In genomic region chr17:26380280-26380985, GRCm38 (mm10) we compare ENCODE assay signal across 10 mouse cellular contexts. TPM values are rescaled to one million over a fixed set of nuclear protein-coding genes. Genes with fewer than 3 reads are reported as not detected.
A peak's percentile ranks its signal among the peaks of the same experiment; 100 is the strongest.
DNase-seq lines count a peak whose midpoint lies in the region; ATAC-seq and TF ChIP-seq lines count a peak whose summit lies in the region.
"Had no signal": no experiment of that assay in that cellular context is flagged by ENCODE, and none has a peak within 500 bp of the region (broad histone marks: within the 10 kb centered on the region; RNA-seq: fewer than 3 reads in every experiment).

No protein-coding gene starts in this region.

- no peak overlapping the region for H3K9ac ChIP-seq in forebrain, embryonic 11.5 days (ENCODE audit: low read length)
- H3K9ac ChIP-seq in lung, embryonic 14.5 days = no peak overlapping the region
- peak overlapping the region; percentile 51 for H3K9ac ChIP-seq in hindbrain, embryonic 16.5 days (ENCODE audit: low read depth, low read length)
- H3K9ac ChIP-seq in neural tube, embryonic 15.5 days (replicated peaks) = no peak overlapping the region
- H3K9ac ChIP-seq: liver, postnatal 0 days; neural tube, embryonic 12.5 days had no signal

- ATAC-seq in forebrain, embryonic 11.5 days (replicated peaks; ENCODE audit: low FRiP score) = no peak
- ATAC-seq in lung, embryonic 14.5 days (ENCODE audit: insufficient read depth) = peak; percentile 51
- peak; percentile 16; the same call in 1 of the 2 replicates for ATAC-seq in hindbrain, embryonic 16.5 days
- ATAC-seq in neural tube, embryonic 15.5 days (ENCODE audit: low FRiP score) = peak; percentile 26
- ATAC-seq: liver, postnatal 0 days had no signal

- DNase-seq in forebrain, embryonic 10.5 days (ENCODE audit: extremely low spot score, low spot score) = no peak
- no peak for DNase-seq in forebrain, embryonic 11.5 days (ENCODE audit: low spot score)
- DNase-seq in lung, embryonic 14.5 days = no peak
- DNase-seq in lung, adult 18-20 months = no peak
- DNase-seq in gastrocnemius, postnatal 36 days = no peak
- DNase-seq in kidney, postnatal 14 days = no peak
- DNase-seq: liver, postnatal 0 days had no signal

- no peak overlapping the region for H3K4me2 ChIP-seq in forebrain, embryonic 11.5 days (ENCODE audit: low read depth, low read length, severe bottlenecking)
- H3K4me2 ChIP-seq in lung, embryonic 14.5 days = peak overlapping the region; percentile 50
- H3K4me2 ChIP-seq in hindbrain, embryonic 16.5 days (ENCODE audit: low read length) = peak overlapping the region; percentile 44
- peak overlapping the region; percentile 31 for H3K4me2 ChIP-seq in neural tube, embryonic 15.5 days
- H3K4me2 ChIP-seq: neural tube, embryonic 12.5 days had no signal

- peak overlapping the region; percentile 67 for H3K27ac ChIP-seq in forebrain, embryonic 10.5 days
- H3K27ac ChIP-seq in forebrain, embryonic 11.5 days (ENCODE audit: low read depth, low read length) = no peak overlapping the region
- peak overlapping the region; percentile 70 for H3K27ac ChIP-seq in lung, embryonic 14.5 days (ENCODE audit: low read depth)
- peak overlapping the region; percentile 78 for H3K27ac ChIP-seq in hindbrain, embryonic 16.5 days (ENCODE audit: low read depth, low read length)
- no peak overlapping the region for H3K27ac ChIP-seq in neural tube, embryonic 15.5 days (replicated peaks)
- H3K27ac ChIP-seq: neural tube, embryonic 12.5 days had no signal

- no peaks in the 10 kb centered on the region for H3K27me3 ChIP-seq in forebrain, embryonic 10.5 days (ENCODE audit: poor library complexity, severe bottlenecking)
- H3K27me3 ChIP-seq in forebrain, embryonic 11.5 days (ENCODE audit: control insufficient read depth, insufficient read depth, low read length) = no peaks in the 10 kb centered on the region
- no peaks in the 10 kb centered on the region for H3K27me3 ChIP-seq in lung, embryonic 14.5 days (ENCODE audit: insufficient read depth, low read length)
- H3K27me3 ChIP-seq in hindbrain, embryonic 16.5 days (replicated peaks; ENCODE audit: control insufficient read depth, insufficient read depth, low read length) = no peaks in the 10 kb centered on the region
- H3K27me3 ChIP-seq in neural tube, embryonic 15.5 days (replicated peaks) = no peaks in the 10 kb centered on the region
- H3K27me3 ChIP-seq: neural tube, embryonic 12.5 days had no signal

- no peak for TF ChIP-seq CTCF in lung, embryonic 14.5 days (IDR thresholded peaks at IDR 0.05; ENCODE audit: low read depth)

- no peaks in the 10 kb centered on the region for H3K36me3 ChIP-seq in forebrain, embryonic 10.5 days (replicated peaks)
- H3K36me3 ChIP-seq in forebrain, embryonic 11.5 days (ENCODE audit: control insufficient read depth, insufficient read depth, low read length) = no peaks in the 10 kb centered on the region
- no peaks in the 10 kb centered on the region for H3K36me3 ChIP-seq in lung, embryonic 14.5 days (ENCODE audit: insufficient read depth)
- no peaks in the 10 kb centered on the region for H3K36me3 ChIP-seq in hindbrain, embryonic 16.5 days (ENCODE audit: control insufficient read depth, insufficient read depth, low read length)
- H3K36me3 ChIP-seq in neural tube, embryonic 15.5 days = no peaks in the 10 kb centered on the region
- H3K36me3 ChIP-seq: neural tube, embryonic 12.5 days had no signal

- H3K4me3 ChIP-seq in forebrain, embryonic 10.5 days = no peak overlapping the region
- no peak overlapping the region for H3K4me3 ChIP-seq in forebrain, embryonic 11.5 days (ENCODE audit: low read depth, low read length)
- no peak overlapping the region for H3K4me3 ChIP-seq in lung, embryonic 14.5 days (ENCODE audit: low read depth, low read length)
- H3K4me3 ChIP-seq in hindbrain, embryonic 16.5 days (ENCODE audit: low read length) = no peak overlapping the region
- H3K4me3 ChIP-seq in neural tube, embryonic 15.5 days (replicated peaks) = no peak overlapping the region
- H3K4me3 ChIP-seq: neural tube, embryonic 12.5 days had no signal

- H3K9me3 ChIP-seq in forebrain, embryonic 10.5 days = no peaks in the 10 kb centered on the region
- no peaks in the 10 kb centered on the region for H3K9me3 ChIP-seq in forebrain, embryonic 11.5 days (ENCODE audit: control insufficient read depth, low read length)
- no peaks in the 10 kb centered on the region for H3K9me3 ChIP-seq in lung, embryonic 14.5 days (ENCODE audit: low read depth, low read length)
- no peaks in the 10 kb centered on the region for H3K9me3 ChIP-seq in hindbrain, embryonic 16.5 days (ENCODE audit: control insufficient read depth, low read length)
- no peaks in the 10 kb centered on the region for H3K9me3 ChIP-seq in neural tube, embryonic 15.5 days (replicated peaks)
- H3K9me3 ChIP-seq: neural tube, embryonic 12.5 days had no signal

- H3K4me1 ChIP-seq in forebrain, embryonic 10.5 days = peaks cover 25% of the 10 kb centered on the region
- no peaks in the 10 kb centered on the region for H3K4me1 ChIP-seq in forebrain, embryonic 11.5 days (replicated peaks; ENCODE audit: control insufficient read depth, insufficient read depth, low read length)
- H3K4me1 ChIP-seq in lung, embryonic 14.5 days (ENCODE audit: insufficient read depth) = peaks cover 22% of the 10 kb centered on the region
- peaks cover 24% of the 10 kb centered on the region for H3K4me1 ChIP-seq in hindbrain, embryonic 16.5 days (ENCODE audit: control insufficient read depth, insufficient read depth, low read depth, low read length)
- peaks cover 22% of the 10 kb centered on the region for H3K4me1 ChIP-seq in neural tube, embryonic 15.5 days

- 71% methylated on average over 7 of the region's 8 CpGs for WGBS in forebrain, embryonic 10.5 days
- 44% methylated on average over 8 of the region's 8 CpGs for WGBS in forebrain, embryonic 11.5 days
- 23% methylated on average over 8 of the region's 8 CpGs for WGBS in lung, embryonic 14.5 days
- WGBS in hindbrain, embryonic 16.5 days = 36% methylated on average over 8 of the region's 8 CpGs
- WGBS in neural tube, embryonic 15.5 days = 34% methylated on average over 5 of the region's 8 CpGs

- intact Hi-C loops in gastrocnemius, postnatal 36 days (cut with DNase I) = no loop called here

RNA-seq across cellular contexts. Expression of gene Neurl1b, which starts 34.2 kb away (rescaled TPM):
- 0.09 and 0.10 TPM in 2 replicates for polyA plus RNA-seq in forebrain, embryonic 10.5 days (2016; fragmentation: Nextera tagmentation; extraction: Ambion mirVana)
- 0.35 and 0.45 TPM in 2 replicates for polyA plus RNA-seq in forebrain, embryonic 11.5 days (2014; fragmentation: Nextera tagmentation; extraction: Ambion mirVana)
- 1.9 and 2.1 TPM in 2 replicates for polyA plus RNA-seq in lung, embryonic 14.5 days (2014; fragmentation: Nextera tagmentation; extraction: Ambion mirVana)
- polyA plus RNA-seq in hindbrain, embryonic 16.5 days (2015; fragmentation: Nextera tagmentation; extraction: Ambion mirVana) = 1.9 and 2.2 TPM in 2 replicates
- polyA plus RNA-seq in neural tube, embryonic 15.5 days (2015; fragmentation: Nextera tagmentation; extraction: Ambion mirVana) = 1.3 and 1.8 TPM in 2 replicates
- 1 to 10 TPM; 2.6 to 3.7 TPM for total RNA-seq in gastrocnemius, postnatal 36 days (2021)

Comparison
In these comparisons a context has a peak if more than half of its experiments do, and no peak if none do; other contexts are left out.
1. H3K27ac ChIP-seq: peak in forebrain, embryonic 10.5 days (single experiment), lung, embryonic 14.5 days (single experiment) and hindbrain, embryonic 16.5 days (single experiment); none in forebrain, embryonic 11.5 days (single experiment) and neural tube, embryonic 15.5 days (single experiment).